Mouse (Mus musculus) heart, postnatal 14 days (tissue): ENCODE results near the gene Ranbp9. TPM values are rescaled to one million over a fixed set of nuclear protein-coding genes. Genes with fewer than 3 reads are reported as not detected.

Experiments used
- DNase-seq, 2 experiments: peaks; one replicate each; pipeline ENCODE4 v3.0.0; 2021 to 2022
- intact Hi-C: fragments of 180-260 bp; cut with DNase I; formaldehyde crosslinking; loops from one replicate; pipeline ENCODE4 v1.15.1; 2025
- long read RNA-seq, 2 experiments: library from polyadenylated mRNA; stranded (forward); transcript quantifications; one replicate each; pipeline ENCODE4 v2.0.0; 2021
- total RNA-seq, 2 experiments: library from RNA; stranded (reverse); gene quantifications; 2 replicates each; pipeline ENCODE4 v1.2.3; 2021

Ranbp9 gene
- total RNA-seq: 10 to 100 TPM; 45.7 to 45.9 TPM
- long read RNA-seq, experiment 1, transcript Ranbp9-201 (14 exons, 3,371 nt): major isoform, 30 of 37 reads
- long read RNA-seq, experiment 1, partial matches to known transcripts: 1 of 37 reads
- long read RNA-seq, experiment 1, other reads (novel, unspliced or antisense): 6 of 37 reads
- long read RNA-seq, experiment 2, transcript Ranbp9-201 (14 exons, 3,371 nt): major isoform, 42 of 46 reads
- long read RNA-seq, experiment 2, partial matches to known transcripts: 1 of 46 reads
- long read RNA-seq, experiment 2, other reads (novel, unspliced or antisense): 2 of 46 reads

- peak; percentile 84 to 91 for DNase-seq
- intact Hi-C loops: loop anchor here (5.0 kb wide), 1 partner anchor 41 kb away; no protein-coding TSS in a partner anchor
Measured at GRCm38 (mm10) chr13:43480957-43481858, at the start of gene Ranbp9. Gene Ranbp9 (minus strand): TSS chr13:43481282.

GRCm38 (mm10) chr13:43530129-43530831 lies 49.2 kb upstream of the Ranbp9 start:
- no peak for DNase-seq
- intact Hi-C loops: loop anchor here (10.0 kb wide), 1 partner anchor 115 kb away; no protein-coding TSS in a partner anchor

- intact Hi-C loops: no loop called here
- no peak for DNase-seq
Measured at GRCm38 (mm10) chr13:43526289-43526688, 45.2 kb upstream of the Ranbp9 start.

GRCm38 (mm10) chr13:43525363-43526134 lies 44.5 kb upstream of the Ranbp9 start:
- intact Hi-C loops: no loop called here
- no peak for DNase-seq

GRCm38 (mm10) chr13:43524491-43525362 lies 43.6 kb upstream of the Ranbp9 start:
- peak; percentile 62 to 65 for DNase-seq
- intact Hi-C loops: loop anchor here (5.0 kb wide), 1 partner anchor 42 kb away; the partner anchor contains the start of gene Ranbp9

GRCm38 (mm10) chr13:43523906-43524480 lies 42.9 kb upstream of the Ranbp9 start:
- DNase-seq: peak in 1 of 2 experiments; percentile 12
- intact Hi-C loops: loop anchor here (5.0 kb wide), 1 partner anchor 42 kb away; the partner anchor contains the start of gene Ranbp9

GRCm38 (mm10) chr13:43521940-43522339 lies 40.9 kb upstream of the Ranbp9 start:
- intact Hi-C loops: loop anchor here (5.0 kb wide), 1 partner anchor 40 kb away; the partner anchor contains the start of gene Ranbp9
- DNase-seq: no peak

GRCm38 (mm10) chr13:43519251-43519650 lies 38.2 kb upstream of the Ranbp9 start:
- no peak for DNase-seq
- intact Hi-C loops: no loop called here

GRCm38 (mm10) chr13:43517371-43517770 lies 36.3 kb upstream of the Ranbp9 start:
- intact Hi-C loops: no loop called here
- no peak for DNase-seq

GRCm38 (mm10) chr13:43516931-43517330 lies 35.8 kb upstream of the Ranbp9 start:
- DNase-seq: peak; percentile 40 to 47
- intact Hi-C loops: no loop called here

- intact Hi-C loops: no loop called here
Measured at GRCm38 (mm10) chr13:43516119-43516518, 35.0 kb upstream of the Ranbp9 start.

GRCm38 (mm10) chr13:43514950-43515358 lies 33.9 kb upstream of the Ranbp9 start:
- intact Hi-C loops: no loop called here
- no peak for DNase-seq

More at GRCm38 (mm10) chr13:43516119-43516518, 35.0 kb upstream of the Ranbp9 start:
- no peak for DNase-seq

GRCm38 (mm10) chr13:43512736-43513135 lies 31.7 kb upstream of the Ranbp9 start:
- no peak for DNase-seq
- intact Hi-C loops: no loop called here

- DNase-seq: no peak
- intact Hi-C loops: no loop called here
Measured at GRCm38 (mm10) chr13:43505798-43506197, 24.7 kb upstream of the Ranbp9 start.

GRCm38 (mm10) chr13:43503395-43503850 lies 22.3 kb upstream of the Ranbp9 start:
- peak; percentile 42 to 59 for DNase-seq
- intact Hi-C loops: no loop called here

GRCm38 (mm10) chr13:43501601-43502000 lies 20.5 kb upstream of the Ranbp9 start:
- intact Hi-C loops: no loop called here
- DNase-seq: no peak

GRCm38 (mm10) chr13:43500483-43500850 lies 19.4 kb upstream of the Ranbp9 start:
- intact Hi-C loops: no loop called here
- DNase-seq: no peak
